Mouse (Mus musculus): ENCODE measurements around the gene Wdr93. TPM values are rescaled to one million over a fixed set of nuclear protein-coding genes. Genes with fewer than 3 reads are reported as not detected.
A peak's percentile ranks its signal among the peaks of the same experiment; 100 is the strongest.

The Wdr93 gene
- 0.39 and 0.50 TPM in 2 replicates for polyA plus RNA-seq (2014; fragmentation: Nextera tagmentation; extraction: Ambion mirVana)

- no peaks in the 10 kb centered on the region for H3K27me3 ChIP-seq (ENCODE audit: control insufficient read depth, insufficient read depth, low read length)
- H3K4me2 ChIP-seq (ENCODE audit: low read length), result peak within 1 kb of the TSS; percentile 94
- 0 out of 4 replicates have a peak within 1 kb of the TSS, but pooled peaks of 1 of the 2 experiments have one; percentile 24 for H3K27ac ChIP-seq (replicated peaks in 1 of 2; ENCODE audit: control insufficient read depth in 1 of 2, insufficient read depth in 1 of 2, low read depth in 2 of 2, low read length in 2 of 2)
- H3K4me3 ChIP-seq (ENCODE audit: control insufficient read depth in 1 of 2, insufficient read depth in 1 of 2, low read depth in 1 of 2, low read length in 2 of 2), result peak within 1 kb of the TSS; percentile 73
- peak within 1 kb of the TSS; percentile 82 for H3K9ac ChIP-seq (ENCODE audit: low read length)
- H3K4me1 ChIP-seq (ENCODE audit: control insufficient read depth in 2 of 2, insufficient read depth in 2 of 2, low read length in 2 of 2), result peaks cover 0 to 3% of the 10 kb centered on the region in 2 experiments; a peak in 2 of 4 replicates
- peak; percentile 85 for ATAC-seq (ENCODE audit: insufficient number of reproducible peaks, insufficient read depth, low FRiP score, low read depth)
- H3K9me3 ChIP-seq (ENCODE audit: control insufficient read depth, low read length), result no peaks in the 10 kb centered on the region
- WGBS, result 3% methylated on average over 46 of the region's 46 CpGs
- H3K36me3 ChIP-seq (ENCODE audit: control insufficient read depth, insufficient read depth, low read length), result no peaks in the 10 kb centered on the region
These were observed at the start of gene Wdr93, which contains the start of gene Pex11a for GRCm38 (mm10) chr7:79742659-79743536. Gene Wdr93, plus strand, starts transcription at chr7:79743163. Gene Pex11a, minus strand, starts transcription at chr7:79743131.

GRCm38 (mm10) chr7:79696495-79696894 lies 46.5 kb upstream of the Wdr93 start:
- H3K36me3 ChIP-seq (ENCODE audit: control insufficient read depth, insufficient read depth, low read length), result peaks cover 98% of the 10 kb centered on the region
- no peak for ATAC-seq (ENCODE audit: insufficient number of reproducible peaks, insufficient read depth, low FRiP score, low read depth)
- WGBS, result 78% methylated on average over 8 of the region's 8 CpGs

DNA sequence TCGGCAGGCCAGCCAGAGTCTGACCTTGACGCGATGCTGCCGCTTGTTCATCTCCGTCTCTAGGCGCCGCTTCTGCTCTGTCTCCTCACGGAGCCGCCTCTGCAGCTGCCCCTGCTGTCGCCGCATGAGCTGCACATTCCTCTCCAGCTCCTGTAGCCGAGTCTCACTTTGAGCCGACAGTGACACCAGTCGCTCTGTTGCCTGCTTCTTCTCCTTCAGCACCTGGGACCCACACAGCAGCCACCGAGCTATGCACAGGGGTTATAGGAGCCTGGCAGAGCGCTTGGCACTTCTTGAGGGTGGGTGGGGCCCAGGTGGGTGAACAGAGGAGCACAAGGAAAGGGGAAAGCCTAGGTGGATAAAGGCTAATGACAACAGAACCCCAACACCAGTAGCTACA lies 40.2 kb upstream of the Wdr93 start:
- no peak for ATAC-seq (ENCODE audit: insufficient number of reproducible peaks, insufficient read depth, low FRiP score, low read depth)
- H3K36me3 ChIP-seq (ENCODE audit: control insufficient read depth, insufficient read depth, low read length), result peaks cover 90% of the 10 kb centered on the region
- no peaks in the 10 kb centered on the region for H3K9me3 ChIP-seq (ENCODE audit: control insufficient read depth, low read length)
- no peak overlapping the region for H3K4me3 ChIP-seq (ENCODE audit: control insufficient read depth in 1 of 2, insufficient read depth in 1 of 2, low read depth in 1 of 2, low read length in 2 of 2)
- H3K9ac ChIP-seq (ENCODE audit: low read length), result no peak overlapping the region
- 44% methylated on average over 16 of the region's 16 CpGs for WGBS
- peak overlapping the region; percentile 4; the same call in 1 of the 2 replicates for H3K4me2 ChIP-seq (ENCODE audit: low read length)
- H3K27me3 ChIP-seq (ENCODE audit: control insufficient read depth, insufficient read depth, low read length), result no peaks in the 10 kb centered on the region
- no peak overlapping the region for H3K27ac ChIP-seq (replicated peaks in 1 of 2; ENCODE audit: control insufficient read depth in 1 of 2, insufficient read depth in 1 of 2, low read depth in 2 of 2, low read length in 2 of 2)
- peaks cover 0 to 4% of the 10 kb centered on the region in 2 experiments; a peak in 3 of 4 replicates for H3K4me1 ChIP-seq (ENCODE audit: control insufficient read depth in 2 of 2, insufficient read depth in 2 of 2, low read length in 2 of 2)

More at GRCm38 (mm10) chr7:79696495-79696894, 46.5 kb upstream of the Wdr93 start:
- Histone ChIP-seq H3K9me3 (ENCODE audit: control insufficient read depth, low read length) (no peaks in the 10 kb centered on the region), H3K9ac (ENCODE audit: low read length) (no peak overlapping the region), H3K4me3 (ENCODE audit: control insufficient read depth in 1 of 2, insufficient read depth in 1 of 2, low read depth in 1 of 2, low read length in 2 of 2) (no peak overlapping the region), H3K4me2 (ENCODE audit: low read length) (no peak overlapping the region), H3K27ac (replicated peaks in 1 of 2; ENCODE audit: control insufficient read depth in 1 of 2, insufficient read depth in 1 of 2, low read depth in 2 of 2, low read length in 2 of 2) (no peak overlapping the region), H3K27me3 (ENCODE audit: control insufficient read depth, insufficient read depth, low read length) (no peaks in the 10 kb centered on the region), H3K4me1 (ENCODE audit: control insufficient read depth in 2 of 2, insufficient read depth in 2 of 2, low read length in 2 of 2) (no peaks in the 10 kb centered on the region)

GRCm38 (mm10) chr7:79705210-79705609 lies 37.8 kb upstream of the Wdr93 start:
- Histone ChIP-seq H3K4me3 (ENCODE audit: control insufficient read depth in 1 of 2, insufficient read depth in 1 of 2, low read depth in 1 of 2, low read length in 2 of 2) (no peak overlapping the region), H3K36me3 (ENCODE audit: control insufficient read depth, insufficient read depth, low read length) (peaks cover 76% of the 10 kb centered on the region), H3K9me3 (ENCODE audit: control insufficient read depth, low read length) (no peaks in the 10 kb centered on the region), H3K9ac (ENCODE audit: low read length) (no peak overlapping the region), H3K27ac (replicated peaks in 1 of 2; ENCODE audit: control insufficient read depth in 1 of 2, insufficient read depth in 1 of 2, low read depth in 2 of 2, low read length in 2 of 2) (no peak overlapping the region), H3K27me3 (ENCODE audit: control insufficient read depth, insufficient read depth, low read length) (peaks cover 4% of the 10 kb centered on the region; the same call in 1 of the 2 replicates), H3K4me1 (ENCODE audit: control insufficient read depth in 2 of 2, insufficient read depth in 2 of 2, low read length in 2 of 2) (peaks cover 0 to 4% of the 10 kb centered on the region in 2 experiments; a peak in 3 of 4 replicates), H3K4me2 (ENCODE audit: low read length) (no peak overlapping the region)
- WGBS, result 66% methylated on average over 5 of the region's 5 CpGs
- no peak for ATAC-seq (ENCODE audit: insufficient number of reproducible peaks, insufficient read depth, low FRiP score, low read depth)

- H3K4me3 ChIP-seq (ENCODE audit: control insufficient read depth in 1 of 2, insufficient read depth in 1 of 2, low read depth in 1 of 2, low read length in 2 of 2), result peak overlapping the region; percentile 48 to 49
- no peaks in the 10 kb centered on the region for H3K9me3 ChIP-seq (ENCODE audit: control insufficient read depth, low read length)
- H3K4me1 ChIP-seq (ENCODE audit: control insufficient read depth in 2 of 2, insufficient read depth in 2 of 2, low read length in 2 of 2), result peaks cover 2 to 6% of the 10 kb centered on the region in 2 experiments; a peak in 1 of 4 replicates
- peak overlapping the region; percentile 65 for H3K9ac ChIP-seq (ENCODE audit: low read length)
- H3K27ac ChIP-seq (replicated peaks in 1 of 2; ENCODE audit: control insufficient read depth in 1 of 2, insufficient read depth in 1 of 2, low read depth in 2 of 2, low read length in 2 of 2), result no peak overlapping the region
- peak; percentile 55; the same call in 1 of the 2 replicates for ATAC-seq (ENCODE audit: insufficient number of reproducible peaks, insufficient read depth, low FRiP score, low read depth)
- peaks cover 18% of the 10 kb centered on the region for H3K27me3 ChIP-seq (ENCODE audit: control insufficient read depth, insufficient read depth, low read length)
- peak overlapping the region; percentile 89 for H3K4me2 ChIP-seq (ENCODE audit: low read length)
- peaks cover 38% of the 10 kb centered on the region for H3K36me3 ChIP-seq (ENCODE audit: control insufficient read depth, insufficient read depth, low read length)
- 1% methylated on average over 55 of the region's 55 CpGs for WGBS
These were observed 32.8 kb upstream of the Wdr93 start for GRCm38 (mm10) chr7:79710130-79710607.

DNA sequence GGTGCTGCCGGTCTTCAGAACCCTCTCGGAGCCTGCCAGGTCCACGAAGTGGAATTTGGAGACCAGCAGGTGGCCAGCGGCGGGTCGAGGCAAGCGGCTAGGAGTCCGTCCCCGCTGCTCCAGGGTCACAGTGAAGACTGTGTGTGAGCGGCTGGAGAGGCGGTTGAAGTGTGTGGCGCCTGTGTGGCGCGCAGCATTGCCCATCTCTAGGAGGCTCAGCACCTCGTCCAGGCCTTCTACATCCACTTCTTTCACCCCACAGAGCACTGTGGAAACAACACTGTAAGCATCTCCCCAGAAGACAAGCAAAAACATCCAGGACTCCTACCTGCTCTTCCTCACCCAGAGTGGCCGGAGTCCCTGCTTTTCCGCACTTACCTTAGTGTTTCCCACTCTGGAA lies 32.1 kb upstream of the Wdr93 start:
- Histone ChIP-seq H3K4me2 (ENCODE audit: low read length) (peak overlapping the region; percentile 89), H3K4me3 (ENCODE audit: control insufficient read depth in 1 of 2, insufficient read depth in 1 of 2, low read depth in 1 of 2, low read length in 2 of 2) (no peak overlapping the region; a peak in 1 of 4 replicates), H3K9me3 (ENCODE audit: control insufficient read depth, low read length) (no peaks in the 10 kb centered on the region), H3K9ac (ENCODE audit: low read length) (peak overlapping the region; percentile 65), H3K27ac (replicated peaks in 1 of 2; ENCODE audit: control insufficient read depth in 1 of 2, insufficient read depth in 1 of 2, low read depth in 2 of 2, low read length in 2 of 2) (no peak overlapping the region), H3K4me1 (ENCODE audit: control insufficient read depth in 2 of 2, insufficient read depth in 2 of 2, low read length in 2 of 2) (peaks cover 2 to 6% of the 10 kb centered on the region in 2 experiments; a peak in 1 of 4 replicates), H3K27me3 (ENCODE audit: control insufficient read depth, insufficient read depth, low read length) (peaks cover 18% of the 10 kb centered on the region), H3K36me3 (ENCODE audit: control insufficient read depth, insufficient read depth, low read length) (peaks cover 34% of the 10 kb centered on the region)
- no peak for ATAC-seq (ENCODE audit: insufficient number of reproducible peaks, insufficient read depth, low FRiP score, low read depth)
- WGBS, result 39% methylated on average over 17 of the region's 17 CpGs

GRCm38 (mm10) chr7:79715187-79715981 lies 27.6 kb upstream of the Wdr93 start, which contains the start of gene Kif7:
Gene Kif7, minus strand, starts transcription at chr7:79715720.
- Histone ChIP-seq H3K4me3 (ENCODE audit: control insufficient read depth in 1 of 2, insufficient read depth in 1 of 2, low read depth in 1 of 2, low read length in 2 of 2) (peak within 1 kb of the TSS; percentile 62 to 98), H3K4me2 (ENCODE audit: low read length) (peak within 1 kb of the TSS; percentile 83), H3K27ac (replicated peaks in 1 of 2; ENCODE audit: control insufficient read depth in 1 of 2, insufficient read depth in 1 of 2, low read depth in 2 of 2, low read length in 2 of 2) (no peak within 1 kb of the TSS), H3K36me3 (ENCODE audit: control insufficient read depth, insufficient read depth, low read length) (peaks cover 4% of the 10 kb centered on the region; the same call in 1 of the 2 replicates), H3K4me1 (ENCODE audit: control insufficient read depth in 2 of 2, insufficient read depth in 2 of 2, low read length in 2 of 2) (peaks cover 2 to 10% of the 10 kb centered on the region in 2 experiments; a peak in 1 of 4 replicates), H3K27me3 (ENCODE audit: control insufficient read depth, insufficient read depth, low read length) (peaks cover 12% of the 10 kb centered on the region), H3K9me3 (ENCODE audit: control insufficient read depth, low read length) (no peaks in the 10 kb centered on the region), H3K9ac (ENCODE audit: low read length) (peak within 1 kb of the TSS; percentile 72)
- under 1% methylated on average over 52 of the region's 55 CpGs for WGBS
- ATAC-seq (ENCODE audit: insufficient number of reproducible peaks, insufficient read depth, low FRiP score, low read depth), result peak; percentile 87

Measured in heart, embryonic 14.5 days (tissue).